Mouse (Mus musculus) layer of hippocampus, adult 9-11 months (tissue): Measurements from ENCODE around the gene Lrrc47.

ENCODE experiments used
- DNase-seq: peaks from one replicate; pipeline ENCODE4 v3.0.0; 2022

The Lrrc47 gene

GRCm38 (mm10) chr4:154011646-154012089 lies at the start of gene Lrrc47:
TSS of gene Lrrc47 (plus strand) at chr4:154011731.
- DNase-seq: peak; percentile 85

DNA sequence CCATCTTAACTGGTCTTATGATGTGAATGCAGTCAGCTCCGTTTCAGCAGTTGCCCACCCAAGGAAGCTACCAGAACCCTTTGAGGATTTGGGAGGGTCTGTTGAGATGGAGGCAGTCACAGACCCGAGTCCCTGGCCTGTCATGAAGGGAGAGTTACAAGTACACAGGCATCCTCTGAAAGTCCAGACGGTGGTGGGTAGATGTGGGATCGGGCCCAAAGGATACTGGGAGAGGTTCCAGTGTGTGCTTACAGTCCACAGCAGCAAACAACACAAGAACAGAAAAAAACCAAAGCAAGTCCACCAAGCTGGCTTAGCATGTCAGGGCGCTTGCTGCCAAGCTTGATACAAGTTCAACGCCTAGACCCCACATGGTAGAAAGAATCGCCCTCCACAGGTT lies 48.9 kb upstream of the Lrrc47 start:
- peak; percentile 61 for DNase-seq

GRCm38 (mm10) chr4:153966651-153967050 lies 44.9 kb upstream of the Lrrc47 start:
- no peak for DNase-seq

GRCm38 (mm10) chr4:153967556-153967955 lies 44.0 kb upstream of the Lrrc47 start:
- no peak for DNase-seq

- no peak for DNase-seq
These were observed 43.5 kb upstream of the Lrrc47 start for GRCm38 (mm10) chr4:153968063-153968462.

DNA sequence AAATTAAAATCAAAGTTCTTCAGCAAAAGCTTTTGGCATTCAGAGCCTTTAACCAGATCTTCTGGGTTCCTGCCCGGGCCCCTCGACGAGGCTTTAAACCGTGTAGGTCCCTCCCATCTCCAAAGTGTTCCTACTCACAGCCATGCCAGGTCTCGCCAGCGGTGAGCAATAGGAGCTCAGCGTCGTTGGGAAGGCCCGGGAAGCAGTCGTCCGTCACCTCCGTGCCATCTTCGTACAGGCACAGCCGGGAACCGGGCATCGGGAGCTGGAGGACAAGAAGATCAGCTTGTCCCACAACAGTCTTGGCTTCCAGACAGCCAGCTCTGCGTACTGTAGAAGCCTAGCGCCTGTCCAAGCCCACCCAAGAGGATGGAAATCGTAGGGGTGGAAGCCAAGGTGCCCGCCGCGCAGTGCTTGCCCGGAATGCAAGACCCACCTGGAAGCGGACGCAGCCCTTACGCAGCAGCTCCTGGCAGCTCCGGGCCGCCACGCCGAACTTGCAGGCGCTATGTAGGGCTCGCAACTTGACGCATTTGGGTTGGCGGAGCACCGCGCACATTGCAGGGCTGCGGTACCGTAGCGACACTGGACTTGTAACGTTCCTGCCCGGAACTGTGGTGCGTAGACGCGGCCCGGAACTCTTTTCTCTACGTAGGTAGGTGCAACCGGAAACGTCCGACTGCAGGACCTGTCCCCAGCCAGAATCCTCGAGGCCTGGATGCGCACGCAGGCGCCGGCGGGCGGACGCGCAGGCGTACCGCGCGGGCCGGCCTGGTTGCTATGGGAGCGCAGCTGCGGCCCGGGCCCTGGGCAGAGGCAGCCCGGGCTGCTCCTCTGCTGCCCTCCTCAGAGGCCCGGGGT lies 36.9 kb upstream of the Lrrc47 start, which contains the start of the genes Dffb and Cep104:
Gene Dffb, minus strand, starts transcription at position 696 of the 861 bp plus-strand sequence.
Gene Cep104, plus strand, starts transcription at position 764 of the 861 bp plus-strand sequence.
- peak; percentile 94 for DNase-seq

DNA sequence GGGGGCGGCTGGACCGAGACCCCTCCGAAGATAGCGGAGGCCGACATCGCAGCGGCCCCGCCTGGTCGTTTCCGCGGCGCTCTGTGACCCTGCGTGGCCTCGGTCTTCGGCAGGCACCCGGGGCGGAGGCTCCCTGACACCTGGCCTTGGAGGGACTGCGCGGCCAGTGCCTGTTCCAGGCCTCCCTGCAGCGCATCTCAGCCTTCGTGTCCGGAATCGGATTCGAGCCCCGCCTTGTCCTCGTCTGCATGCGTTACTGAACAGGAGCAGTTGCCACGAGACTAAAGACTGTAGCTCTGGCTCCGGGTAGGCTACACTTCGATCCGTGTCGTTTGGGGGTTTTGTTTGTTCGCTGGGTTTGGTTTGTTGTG lies 36.3 kb upstream of the Lrrc47 start:
- no peak for DNase-seq

DNA sequence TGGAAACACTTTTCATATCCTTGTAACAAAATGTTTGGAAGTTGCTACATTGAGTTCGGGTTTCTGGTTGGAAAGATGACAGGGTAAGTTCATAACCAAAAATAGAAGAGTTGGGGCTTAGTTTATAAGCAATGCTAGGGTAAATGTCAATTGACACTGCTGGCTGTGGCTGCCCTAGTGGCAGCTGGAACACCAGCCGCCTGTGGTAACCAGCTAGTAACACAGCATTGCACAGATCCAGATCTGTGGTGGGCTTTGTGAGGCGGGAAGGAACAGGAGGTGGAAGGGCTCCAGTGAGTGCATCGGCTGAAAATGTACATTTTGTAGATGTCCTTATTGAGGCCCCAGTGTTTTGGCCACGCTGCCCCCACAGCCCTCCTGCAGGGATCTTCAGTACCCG lies 35.8 kb upstream of the Lrrc47 start:
- DNase-seq: no peak

- DNase-seq: no peak
These were observed 32.3 kb upstream of the Lrrc47 start for GRCm38 (mm10) chr4:153979243-153979642.

DNA sequence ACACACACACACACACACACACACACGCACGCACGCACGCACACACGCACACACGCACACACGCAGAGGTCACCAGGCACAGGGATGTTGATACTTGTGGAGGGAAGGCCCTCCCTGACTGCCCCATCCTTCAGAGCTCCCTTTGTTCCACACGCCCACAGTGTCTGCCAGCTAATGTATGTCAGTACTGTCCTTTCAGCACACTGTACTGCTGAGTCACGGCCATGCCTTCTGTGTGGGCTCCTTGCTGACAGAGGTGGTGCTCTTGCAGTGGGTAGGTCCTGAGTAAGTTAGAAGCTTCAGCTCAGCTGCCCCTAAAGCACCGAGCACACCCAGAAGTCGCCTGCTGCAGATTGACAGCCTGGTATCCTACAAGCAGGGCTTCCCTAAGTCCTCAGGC lies 31.1 kb upstream of the Lrrc47 start:
- no peak for DNase-seq

DNA sequence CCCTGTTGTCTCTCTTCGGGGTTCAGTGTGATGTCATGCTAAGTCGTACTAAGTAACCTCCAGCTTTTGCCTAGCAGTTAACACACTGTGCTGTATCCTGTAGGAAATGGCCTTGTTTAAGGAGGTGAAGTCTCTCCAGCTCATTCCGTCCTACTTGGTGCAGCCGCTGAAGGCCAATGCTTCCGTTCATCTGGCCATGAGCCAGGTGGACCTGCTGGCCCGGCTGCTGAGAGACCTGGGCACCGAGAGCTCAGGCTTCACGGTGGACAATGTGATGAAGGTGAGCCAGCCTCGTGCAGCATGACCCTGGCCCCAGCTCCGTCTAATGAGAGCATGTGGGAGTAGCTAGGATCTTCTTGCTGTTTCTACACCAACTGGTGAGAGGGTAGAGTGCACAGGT lies 18.8 kb upstream of the Lrrc47 start:
- DNase-seq: no peak

DNA sequence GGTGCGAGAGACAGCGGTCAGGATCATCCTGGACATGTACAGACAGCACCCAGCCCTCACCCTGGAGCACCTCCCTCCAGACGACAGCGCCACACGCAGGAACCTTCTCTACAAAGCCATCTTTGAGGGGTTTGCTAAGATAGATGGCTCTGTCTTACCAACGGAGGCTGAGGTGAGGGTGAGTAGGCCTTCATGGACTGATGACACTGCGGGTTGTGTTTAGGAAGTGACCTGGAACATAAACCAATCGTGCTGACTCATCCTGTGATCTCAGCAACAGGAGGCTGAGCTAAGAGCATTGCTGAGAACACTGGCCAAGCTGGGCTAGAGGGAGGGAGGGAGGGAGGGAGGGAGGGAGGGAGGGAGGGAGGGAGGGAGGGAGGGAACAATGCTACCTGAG lies 18.0 kb upstream of the Lrrc47 start:
- DNase-seq: no peak

- DNase-seq: no peak
These were observed 6.0 kb upstream of the Lrrc47 start for GRCm38 (mm10) chr4:154005488-154005887.

GRCm38 (mm10) chr4:154006264-154006663 lies 5.3 kb upstream of the Lrrc47 start:
- no peak for DNase-seq

- no peak for DNase-seq
These were observed 3.8 kb upstream of the Lrrc47 start for GRCm38 (mm10) chr4:154007759-154008158.

- DNase-seq: no peak
These were observed 455 bp upstream of the Lrrc47 start for GRCm38 (mm10) chr4:154010907-154011645.

DNA sequence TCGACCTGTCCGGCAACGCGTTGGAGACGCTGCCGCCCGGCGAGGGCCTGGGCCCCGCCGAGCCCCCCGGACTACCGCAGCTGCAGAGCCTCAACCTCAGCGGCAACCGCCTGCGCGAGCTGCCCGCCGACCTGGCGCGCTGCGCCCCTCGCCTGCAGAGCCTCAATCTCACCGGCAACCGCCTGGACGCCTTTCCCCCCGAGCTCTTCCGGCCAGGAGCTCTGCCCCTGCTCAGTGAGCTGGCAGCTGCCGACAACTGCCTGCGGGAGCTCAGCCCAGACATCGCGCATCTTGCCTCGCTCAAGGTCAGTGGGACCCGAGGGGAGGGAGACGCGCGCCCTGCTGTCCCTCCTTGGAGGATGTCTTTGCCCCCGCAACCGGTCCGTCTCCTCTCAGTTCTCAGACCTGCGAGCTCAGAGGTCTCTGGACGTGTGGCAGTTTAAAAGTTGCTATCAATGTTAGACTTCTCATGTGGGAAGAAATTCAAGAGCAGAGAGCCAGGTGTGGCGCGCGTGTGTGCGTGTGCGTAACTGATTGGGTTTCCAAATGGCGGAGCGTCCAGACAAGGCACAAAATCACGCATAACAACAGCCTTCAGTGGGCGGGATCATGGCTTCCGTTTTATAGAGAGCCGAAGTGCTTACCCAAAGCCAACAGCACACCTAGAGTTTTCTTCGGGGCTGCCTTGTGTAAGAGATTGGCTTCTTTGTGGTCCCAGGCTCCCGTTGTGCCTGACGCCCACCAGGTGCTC lies 776 bp downstream of the Lrrc47 start:
- DNase-seq: no peak

- DNase-seq: no peak
These were observed 3.9 kb downstream of the Lrrc47 start for GRCm38 (mm10) chr4:154015476-154015875.

- no peak for DNase-seq
These were observed 8.0 kb downstream of the Lrrc47 start for GRCm38 (mm10) chr4:154019571-154019970.

GRCm38 (mm10) chr4:154021432-154021831 lies 9.9 kb downstream of the Lrrc47 start:
- no peak for DNase-seq

GRCm38 (mm10) chr4:154022407-154022806 lies 10.9 kb downstream of the Lrrc47 start:
- peak; percentile 52 for DNase-seq

GRCm38 (mm10) chr4:154022844-154023243 lies 11.3 kb downstream of the Lrrc47 start:
- no peak for DNase-seq
